Mouse (Mus musculus) embryonic fibroblast, embryonic 13.5 days (primary cell): ENCODE measurements around the gene Cdh23.

Experiments
- CTCF ChIP-seq: IDR thresholded peaks from 2 replicates; pipeline ENCODE4 v1.5.1; 2011; ENCODE audit warnings: mild to moderate bottlenecking, control low read depth, low read length, moderate library complexity, borderline replicate concordance; ENCODE audit not compliant: insufficient read depth
- POLR2A ChIP-seq: IDR thresholded peaks from 2 replicates; pipeline ENCODE4 v1.6.1; 2011; ENCODE audit warnings: low read depth, mild to moderate bottlenecking, control low read depth, low read length, moderate library complexity

DNA sequence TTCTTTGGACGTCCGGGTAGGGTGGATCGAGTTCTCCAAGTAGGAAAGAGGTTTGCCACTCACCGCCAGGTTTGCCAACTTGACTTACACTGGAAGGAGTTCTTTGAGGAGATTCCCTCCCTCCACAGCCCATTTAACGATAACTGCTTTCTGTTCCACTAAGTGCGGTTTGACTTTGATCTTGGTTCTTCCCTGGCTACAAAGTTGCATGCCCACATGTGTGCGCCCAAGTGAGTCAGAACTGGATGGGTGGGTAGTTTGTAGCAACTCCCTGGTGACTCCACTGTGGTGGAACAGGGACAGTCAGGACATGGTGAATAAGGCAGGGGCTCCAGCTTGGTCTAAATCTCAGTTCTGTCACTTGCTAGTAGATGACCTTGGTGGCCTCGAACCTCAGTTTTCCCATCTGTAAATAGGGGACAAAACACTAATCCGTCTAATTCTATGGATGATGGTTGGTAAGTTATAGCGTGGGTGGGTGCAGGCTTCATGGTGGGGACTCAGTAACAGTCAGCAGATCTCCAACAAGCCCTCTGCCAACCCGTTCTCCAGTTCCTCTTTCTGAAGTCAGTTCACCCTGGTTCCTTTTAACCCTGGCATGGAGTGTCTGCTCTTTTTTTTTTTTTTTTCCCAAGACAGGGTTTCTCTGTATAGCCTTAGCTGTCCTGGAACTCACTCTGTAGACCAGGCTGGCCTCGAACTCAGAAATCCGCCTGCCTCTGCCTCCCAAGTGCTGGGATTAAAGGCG, 48.4 kb upstream of the Cdh23 start:
- TF ChIP-seq POLR2A: no peak
- no peak for TF ChIP-seq CTCF
